Mouse (Mus musculus) limb, embryonic 11.5 days (tissue): ENCODE results near the gene Adcy2. TPM values are rescaled to one million over a fixed set of nuclear protein-coding genes. Genes with fewer than 3 reads are reported as not detected.

Experiments
- ATAC-seq: fragments of 200-750 bp; cut with Nextera tagmentation; 2 replicates; pipeline ENCODE4 v1.8.0; 2017; ENCODE audit warnings: low read depth; ENCODE audit not compliant: insufficient number of reproducible peaks, low FRiP score, low TSS enrichment
- DNase-seq: peaks from one replicate; pipeline ENCODE4 v3.0.0-alpha.2; 2015; ENCODE audit warnings: low spot score
- H3K27ac ChIP-seq: fragments of 300-500 bp; sonication (generic); replicated peaks from 2 replicates; pipeline ENCODE4 v1.5.1; 2014; ENCODE audit warnings: low read depth, mild to moderate bottlenecking, low read length
- H3K27me3 ChIP-seq: fragments of 300-500 bp; sonication (generic); 2 replicates; pipeline ENCODE4 v1.6.1; 2014; ENCODE audit warnings: mild to moderate bottlenecking, low read length, mixed read lengths; ENCODE audit not compliant: control insufficient read depth, insufficient read depth
- H3K36me3 ChIP-seq: fragments of 300-500 bp; sonication (generic); 2 replicates; pipeline ENCODE4 v1.6.1; 2014; ENCODE audit warnings: mild to moderate bottlenecking, low read length, moderate library complexity, mixed read lengths; ENCODE audit not compliant: control insufficient read depth, insufficient read depth
- H3K4me1 ChIP-seq: fragments of 300-500 bp; sonication (generic); 2 replicates; pipeline ENCODE4 v1.6.1; 2014; ENCODE audit warnings: low read length, mixed read lengths; ENCODE audit not compliant: control insufficient read depth, insufficient read depth
- H3K4me2 ChIP-seq: fragments of 300-500 bp; sonication (generic); 2 replicates; pipeline ENCODE4 v1.6.1; 2014; ENCODE audit warnings: low read depth, mild to moderate bottlenecking, moderate library complexity; ENCODE audit not compliant: severe bottlenecking
- H3K4me3 ChIP-seq: fragments of 300-500 bp; sonication (generic); 2 replicates; pipeline ENCODE4 v1.5.1; 2014; ENCODE audit warnings: low read depth, low read length
- H3K9ac ChIP-seq: fragments of 300-500 bp; sonication (generic); 2 replicates; pipeline ENCODE4 v1.6.1; 2014; ENCODE audit warnings: mild to moderate bottlenecking, low read length
- H3K9me3 ChIP-seq: fragments of 300-500 bp; sonication (generic); 2 replicates; pipeline ENCODE4 v1.6.1; 2016; ENCODE audit warnings: low read length; ENCODE audit not compliant: control insufficient read depth
- WGBS: fragments of 180-500 bp; shearing (Covaris S2); extraction: QIAGEN DNeasy Blood & Tissue Kit; methylation state at CpG from one replicate; pipeline ENCODE4 v1.1.7; 2014; 5-methylcytosine and 5-hydroxymethylcytosine counted together
- polyA plus RNA-seq: library from polyadenylated mRNA; unstranded; fragments of >200 nt; fragmentation: Nextera tagmentation; extraction: Ambion mirVana; gene quantifications from 2 replicates; pipeline ENCODE4 v1.2.1, GENCODE M21; 2014

Adcy2 gene
- polyA plus RNA-seq, 1 experiment from 2014 or later = 3.1 TPM

- ATAC-seq (no peak), DNase-seq (no peak)
- Histone ChIP-seq H3K4me2 (no peak overlapping the region), H3K4me3 (no peak overlapping the region), H3K9me3 (no peaks in the 10 kb centered on the region), H3K36me3 (no peaks in the 10 kb centered on the region), H3K27ac (no peak overlapping the region), H3K27me3 (no peaks in the 10 kb centered on the region), H3K4me1 (no peaks in the 10 kb centered on the region), H3K9ac (no peak overlapping the region)
- WGBS = 82% methylated on average over 5 of the region's 5 CpGs
Observed at GRCm38 (mm10) chr13:68832141-68832540, 167.2 kb downstream of the Adcy2 start.

GRCm38 (mm10) chr13:68830030-68830759 lies 169.1 kb downstream of the Adcy2 start:
- Histone ChIP-seq H3K9ac (no peak overlapping the region), H3K27me3 (no peaks in the 10 kb centered on the region)
- no peak for DNase-seq

GRCm38 (mm10) chr13:68828441-68828840 lies 170.9 kb downstream of the Adcy2 start:
- 81% methylated on average over 4 of the region's 4 CpGs for WGBS
- no peak overlapping the region for H3K4me2 ChIP-seq
- no peaks in the 10 kb centered on the region for H3K36me3 ChIP-seq
- ATAC-seq (no peak), DNase-seq (no peak)
- no peak overlapping the region for H3K9ac ChIP-seq
- no peaks in the 10 kb centered on the region for H3K27me3 ChIP-seq
- H3K4me1 ChIP-seq = no peaks in the 10 kb centered on the region
- no peaks in the 10 kb centered on the region for H3K9me3 ChIP-seq
- H3K4me3 ChIP-seq = no peak overlapping the region
- H3K27ac ChIP-seq = no peak overlapping the region

More at GRCm38 (mm10) chr13:68830030-68830759, 169.1 kb downstream of the Adcy2 start:
- Histone ChIP-seq H3K4me1 (no peaks in the 10 kb centered on the region), H3K36me3 (no peaks in the 10 kb centered on the region), H3K9me3 (no peaks in the 10 kb centered on the region), H3K4me3 (no peak overlapping the region), H3K27ac (no peak overlapping the region), H3K4me2 (no peak overlapping the region)
- ATAC-seq = no peak
- 88% methylated on average over 6 of the region's 6 CpGs for WGBS

- Histone ChIP-seq H3K9me3 (no peaks in the 10 kb centered on the region), H3K27me3 (no peaks in the 10 kb centered on the region), H3K36me3 (no peaks in the 10 kb centered on the region), H3K4me2 (no peak overlapping the region), H3K9ac (no peak overlapping the region), H3K4me1 (no peaks in the 10 kb centered on the region), H3K4me3 (no peak overlapping the region), H3K27ac (no peak overlapping the region)
- ATAC-seq (no peak), DNase-seq (no peak)
- WGBS = 97% methylated on average over 1 of the region's 1 CpGs
Observed at GRCm38 (mm10) chr13:68826461-68826860, 172.9 kb downstream of the Adcy2 start.

GRCm38 (mm10) chr13:68820858-68821579 lies 178.3 kb downstream of the Adcy2 start:
- no peak for ATAC-seq
- no peaks in the 10 kb centered on the region for H3K27me3 ChIP-seq
- H3K9me3 ChIP-seq = no peaks in the 10 kb centered on the region
- H3K9ac ChIP-seq = no peak overlapping the region
- no peak for DNase-seq
- WGBS = 90% methylated on average over 13 of the region's 13 CpGs
- no peak overlapping the region for H3K4me2 ChIP-seq
- no peaks in the 10 kb centered on the region for H3K4me1 ChIP-seq
- H3K27ac ChIP-seq = no peak overlapping the region
- H3K4me3 ChIP-seq = no peak overlapping the region
- no peaks in the 10 kb centered on the region for H3K36me3 ChIP-seq

- 86% methylated on average over 4 of the region's 4 CpGs for WGBS
- Histone ChIP-seq H3K9ac (no peak overlapping the region), H3K4me3 (no peak overlapping the region), H3K27ac (no peak overlapping the region), H3K36me3 (no peaks in the 10 kb centered on the region), H3K4me1 (no peaks in the 10 kb centered on the region), H3K4me2 (no peak overlapping the region), H3K27me3 (no peaks in the 10 kb centered on the region), H3K9me3 (no peaks in the 10 kb centered on the region)
- no peak for ATAC-seq
- DNase-seq = no peak
Observed at GRCm38 (mm10) chr13:68815704-68816477, 183.4 kb downstream of the Adcy2 start.

- Histone ChIP-seq H3K36me3 (no peaks in the 10 kb centered on the region), H3K27ac (no peak overlapping the region), H3K9me3 (no peaks in the 10 kb centered on the region), H3K4me3 (no peak overlapping the region), H3K9ac (no peak overlapping the region), H3K4me2 (no peak overlapping the region), H3K27me3 (no peaks in the 10 kb centered on the region), H3K4me1 (no peaks in the 10 kb centered on the region)
- no peak for ATAC-seq
- DNase-seq = no peak
- 93% methylated on average over 3 of the region's 3 CpGs for WGBS
Observed at GRCm38 (mm10) chr13:68811185-68811584, 188.2 kb downstream of the Adcy2 start.

- no peaks in the 10 kb centered on the region for H3K27me3 ChIP-seq
- DNase-seq = peak; percentile 53
Observed at GRCm38 (mm10) chr13:68799777-68800176, 199.6 kb downstream of the Adcy2 start.

More at GRCm38 (mm10) chr13:68799777-68800176, 199.6 kb downstream of the Adcy2 start:
- no peaks in the 10 kb centered on the region for H3K4me1 ChIP-seq
- H3K4me2 ChIP-seq = no peak overlapping the region
- H3K9ac ChIP-seq = no peak overlapping the region
- ATAC-seq = no peak
- WGBS = 60% methylated on average over 6 of the region's 6 CpGs
- no peak overlapping the region for H3K27ac ChIP-seq
- H3K4me3 ChIP-seq = no peak overlapping the region
- no peaks in the 10 kb centered on the region for H3K36me3 ChIP-seq
- no peaks in the 10 kb centered on the region for H3K9me3 ChIP-seq
